Mouse (Mus musculus) liver, postnatal 0 days (tissue): ENCODE measurements around the gene Slc16a5.

Experiments
- CTCF ChIP-seq: sonication (generic); IDR thresholded peaks from 2 replicates; pipeline ENCODE4 v1.5.1; 2016; ENCODE audit warnings: antibody characterized with exemption, low read depth
- EP300 ChIP-seq: IDR thresholded peaks from 2 replicates; pipeline ENCODE4 v1.6.1; 2016; ENCODE audit warnings: antibody characterized with exemption, low read depth, mild to moderate bottlenecking

DNA sequence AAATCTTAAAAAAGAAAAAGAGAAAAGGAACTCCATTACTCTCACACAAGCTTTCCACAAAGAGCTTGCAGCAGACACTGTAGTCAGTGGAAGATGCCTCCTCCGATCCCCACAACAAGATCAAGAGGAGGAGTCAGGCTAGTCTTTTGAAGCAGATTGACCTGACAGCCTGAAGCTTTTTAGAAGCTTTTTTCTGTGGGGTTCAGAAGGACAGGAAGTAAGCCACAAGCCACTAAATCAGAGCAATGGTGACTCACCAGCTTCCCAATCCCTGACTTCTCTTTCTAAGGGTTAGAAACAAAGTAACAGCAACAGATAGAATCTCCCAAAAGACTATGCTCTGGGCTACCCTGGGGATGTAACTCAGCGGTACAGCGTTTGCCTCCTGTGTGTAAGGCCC, 22.9 kb upstream of the Slc16a5 start:
- TF ChIP-seq EP300 (no peak), CTCF (no peak)
